Mouse (Mus musculus) liver, embryonic 14.5 days (tissue): ENCODE results near the gene Lrrc1. TPM values are rescaled to one million over a fixed set of nuclear protein-coding genes. Genes with fewer than 3 reads are reported as not detected.

ENCODE experiments used
- ATAC-seq: fragments of 200-750 bp; cut with Nextera tagmentation; 2 replicates; pipeline ENCODE4 v1.8.0; 2017; ENCODE audit warnings: moderate number of reproducible peaks, mild to moderate bottlenecking, moderate library complexity; ENCODE audit not compliant: insufficient read depth
- DNase-seq, 3 experiments: peaks; one replicate each; pipeline ENCODE4 v3.0.0-alpha.2; 2012 to 2013; ENCODE audit warnings: low read depth in 3 of 3, low spot score in 3 of 3
- H3K27ac ChIP-seq: fragments of 300-500 bp; sonication (generic); 2 replicates; pipeline ENCODE4 v1.5.1; 2014; ENCODE audit warnings: moderate library complexity, mild to moderate bottlenecking, control low read depth, inconsistent platforms
- H3K27me3 ChIP-seq: fragments of 300-500 bp; sonication (generic); 2 replicates; pipeline ENCODE4 v1.6.1; 2014; ENCODE audit warnings: mild to moderate bottlenecking, low read length, moderate library complexity; ENCODE audit not compliant: control insufficient read depth, insufficient read depth
- H3K36me3 ChIP-seq: fragments of 300-500 bp; sonication (generic); replicated peaks from 2 replicates; pipeline ENCODE4 v1.6.1; 2014; ENCODE audit warnings: low read depth; ENCODE audit not compliant: control insufficient read depth, insufficient read depth
- H3K4me1 ChIP-seq, 2 experiments: fragments of 200-500 bp in 1 of 2; fragments of 300-500 bp in 1 of 2; sonication (generic) in 1 of 2; replicated peaks; 2 replicates each; pipeline ENCODE4 v1.6.1; 2012 to 2014; ENCODE audit warnings: antibody characterized with exemption in 1 of 2, inconsistent platforms in 1 of 2, low read length in 1 of 2; ENCODE audit not compliant: control insufficient read depth in 2 of 2, insufficient read depth in 2 of 2
- H3K4me2 ChIP-seq: fragments of 300-500 bp; sonication (generic); 2 replicates; pipeline ENCODE4 v1.6.1; 2014; ENCODE audit warnings: low read depth, mild to moderate bottlenecking, control low read depth, moderate library complexity
- H3K4me3 ChIP-seq, 2 experiments: fragments of 200-500 bp in 1 of 2; fragments of 300-500 bp in 1 of 2; sonication (generic) in 1 of 2; 2 replicates each; pipeline ENCODE4 v1.5.1; 2012 to 2014; ENCODE audit warnings: low read depth in 2 of 2, low read length in 2 of 2, mild to moderate bottlenecking in 2 of 2, control low read depth in 1 of 2, inconsistent platforms in 1 of 2, moderate library complexity in 1 of 2; ENCODE audit not compliant: insufficient read depth in 1 of 2
- H3K9ac ChIP-seq: fragments of 300-500 bp; sonication (generic); replicated peaks from 2 replicates; pipeline ENCODE4 v1.6.1; 2014; ENCODE audit warnings: mild to moderate bottlenecking, control low read depth, moderate library complexity
- H3K9me3 ChIP-seq: fragments of 300-500 bp; sonication (generic); 2 replicates; pipeline ENCODE4 v1.6.1; 2016; ENCODE audit warnings: low read length, mixed read lengths; ENCODE audit not compliant: control insufficient read depth
- CTCF ChIP-seq: IDR thresholded peaks from 2 replicates; pipeline ENCODE4 v1.5.1; 2016; ENCODE audit warnings: antibody characterized with exemption, low read depth, control low read depth
- EP300 ChIP-seq: IDR thresholded peaks from 2 replicates; pipeline ENCODE4 v1.6.1; 2016; ENCODE audit warnings: antibody characterized with exemption, low read depth
- WGBS: fragments of 180-500 bp; shearing (Covaris S2); extraction: QIAGEN DNeasy Blood & Tissue Kit; methylation state at CpG from one replicate; pipeline ENCODE4 v1.1.7; 2014; ENCODE audit not compliant: insufficient replicate concordance; 5-methylcytosine and 5-hydroxymethylcytosine counted together
- polyA plus RNA-seq, 2 experiments: library from polyadenylated mRNA; depleted of rRNA in 1 of 2; stranded (reverse) in 1 of 2; unstranded in 1 of 2; fragments of >200 nt; fragmentation: Nextera tagmentation in 1 of 2; extraction: Ambion mirVana in 1 of 2; gene quantifications; 2 replicates each; pipeline versions ENCODE4 v1.2.1 to v1.2.3; 2012 to 2014

Lrrc1 gene
- polyA plus RNA-seq, 2 experiments = 3.1 to 3.2 TPM

DNA sequence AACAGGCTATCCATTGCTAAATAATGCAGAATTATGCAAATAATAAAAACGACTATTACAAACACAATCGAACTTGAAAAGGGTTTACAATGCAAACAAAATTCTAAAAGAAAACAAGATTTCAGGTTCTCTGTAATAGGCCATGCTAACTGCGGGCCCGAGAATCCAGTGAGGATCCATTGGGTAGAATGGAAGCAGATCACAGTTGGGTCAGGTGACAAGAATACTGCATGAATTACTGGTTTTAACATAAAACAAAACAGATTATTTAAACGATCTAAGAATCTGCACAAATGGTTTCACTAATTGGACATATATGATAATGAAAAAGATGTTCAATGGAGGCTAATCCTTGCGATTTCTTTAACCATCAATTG, 42.5 kb downstream of the Lrrc1 start:
- DNase-seq (no peak), ATAC-seq (no peak)
- no peak overlapping the region for H3K4me2 ChIP-seq
- H3K27ac ChIP-seq = no peak overlapping the region
- H3K36me3 ChIP-seq = no peaks in the 10 kb centered on the region
- 73% methylated on average over 6 of the region's 6 CpGs for WGBS
- TF ChIP-seq CTCF (no peak), EP300 (no peak)
- H3K4me3 ChIP-seq = no peak overlapping the region
- H3K9ac ChIP-seq = no peak overlapping the region
- no peaks in the 10 kb centered on the region for H3K27me3 ChIP-seq
- H3K4me1 ChIP-seq = peaks cover 0 to 4% of the 10 kb centered on the region in 2 experiments; a peak in 3 of 4 replicates
- H3K9me3 ChIP-seq = no peaks in the 10 kb centered on the region

DNA sequence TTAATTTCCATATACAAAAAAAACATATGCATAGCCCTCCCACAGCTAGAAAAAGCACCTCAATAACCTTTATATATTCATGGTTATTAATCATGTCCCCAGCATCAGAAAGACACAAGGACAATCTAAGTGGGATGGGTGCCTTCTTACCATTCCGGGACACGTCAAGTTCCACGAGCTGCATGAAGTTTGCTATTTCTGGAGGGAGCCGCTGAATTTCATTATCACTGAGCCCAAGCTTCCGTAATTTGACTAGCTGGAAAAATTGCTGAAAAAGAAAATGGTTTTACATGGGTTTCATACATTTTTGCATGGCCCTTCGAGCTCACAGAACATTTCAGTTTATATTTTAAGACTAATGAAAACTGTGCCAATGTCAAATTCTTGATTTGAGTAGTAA, 45.6 kb downstream of the Lrrc1 start:
- Histone ChIP-seq H3K27ac (no peak overlapping the region), H3K27me3 (no peaks in the 10 kb centered on the region), H3K4me2 (no peak overlapping the region), H3K9me3 (no peaks in the 10 kb centered on the region), H3K36me3 (no peaks in the 10 kb centered on the region), H3K4me1 (peaks cover 0 to 15% of the 10 kb centered on the region in 2 experiments; a peak in 3 of 4 replicates), H3K9ac (no peak overlapping the region), H3K4me3 (no peak overlapping the region)
- ATAC-seq (no peak), DNase-seq (no peak)
- WGBS = 68% methylated on average over 6 of the region's 6 CpGs
- TF ChIP-seq EP300 = no peak
- no peak for TF ChIP-seq CTCF

DNA sequence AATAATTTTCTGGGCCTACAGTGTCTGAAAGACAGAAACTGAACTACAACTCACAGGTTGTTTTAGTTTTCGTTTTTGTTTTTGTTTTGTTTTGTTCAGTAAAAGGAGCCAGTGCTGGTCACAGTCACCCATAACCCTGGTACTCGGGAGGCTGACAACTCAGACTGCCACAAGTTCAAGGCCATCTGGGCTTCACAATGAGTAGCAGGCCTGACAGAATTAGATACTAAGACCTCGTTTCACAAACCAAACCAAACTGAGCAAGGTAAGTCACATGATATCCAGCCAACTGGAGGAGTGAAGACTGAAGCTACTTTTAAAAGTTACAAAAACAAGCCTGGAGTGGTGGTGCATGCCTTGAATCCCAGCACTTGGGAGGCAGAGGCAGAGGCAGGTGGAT, 46.3 kb downstream of the Lrrc1 start:
- TF ChIP-seq CTCF = no peak
- no peak for TF ChIP-seq EP300
- DNase-seq (no peak), ATAC-seq (no peak)
- Histone ChIP-seq H3K27ac (no peak overlapping the region), H3K36me3 (no peaks in the 10 kb centered on the region), H3K27me3 (no peaks in the 10 kb centered on the region), H3K4me3 (no peak overlapping the region), H3K4me1 (peaks cover 0 to 15% of the 10 kb centered on the region in 2 experiments; a peak in 3 of 4 replicates), H3K9me3 (no peaks in the 10 kb centered on the region), H3K4me2 (no peak overlapping the region), H3K9ac (no peak overlapping the region)
- WGBS = 40% methylated on average over 3 of the region's 3 CpGs

DNA sequence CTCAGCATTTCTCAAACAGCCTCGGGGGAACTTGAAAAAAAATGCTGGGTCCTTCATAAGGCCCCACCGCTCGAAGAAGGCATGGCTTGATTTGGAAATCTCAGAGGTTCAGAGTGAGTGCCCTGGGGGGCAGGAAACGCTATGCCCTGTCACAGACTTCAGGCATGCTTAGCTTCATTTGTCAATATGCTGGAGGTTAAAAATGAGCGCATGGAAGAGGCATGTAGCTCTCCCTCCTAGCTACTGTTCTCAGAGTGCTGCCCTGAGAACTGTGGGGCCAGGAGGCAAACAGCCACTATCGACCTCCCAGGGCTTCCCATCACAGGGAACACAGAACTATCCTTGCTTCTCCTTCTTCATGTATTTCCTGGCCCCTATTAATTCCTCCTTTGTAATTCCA, 47.5 kb downstream of the Lrrc1 start:
- Histone ChIP-seq H3K9ac (0 out of 2 replicates have a peak overlapping the region, but pooled peaks have one; percentile 6), H3K36me3 (no peaks in the 10 kb centered on the region), H3K27ac (no peak overlapping the region), H3K4me2 (no peak overlapping the region), H3K4me3 (no peak overlapping the region), H3K27me3 (no peaks in the 10 kb centered on the region), H3K9me3 (no peaks in the 10 kb centered on the region), H3K4me1 (peaks cover 0 to 13% of the 10 kb centered on the region in 2 experiments; a peak in 3 of 4 replicates)
- ATAC-seq (no peak), DNase-seq (no peak)
- 41% methylated on average over 6 of the region's 6 CpGs for WGBS
- TF ChIP-seq EP300 (no peak), CTCF (no peak)

DNA sequence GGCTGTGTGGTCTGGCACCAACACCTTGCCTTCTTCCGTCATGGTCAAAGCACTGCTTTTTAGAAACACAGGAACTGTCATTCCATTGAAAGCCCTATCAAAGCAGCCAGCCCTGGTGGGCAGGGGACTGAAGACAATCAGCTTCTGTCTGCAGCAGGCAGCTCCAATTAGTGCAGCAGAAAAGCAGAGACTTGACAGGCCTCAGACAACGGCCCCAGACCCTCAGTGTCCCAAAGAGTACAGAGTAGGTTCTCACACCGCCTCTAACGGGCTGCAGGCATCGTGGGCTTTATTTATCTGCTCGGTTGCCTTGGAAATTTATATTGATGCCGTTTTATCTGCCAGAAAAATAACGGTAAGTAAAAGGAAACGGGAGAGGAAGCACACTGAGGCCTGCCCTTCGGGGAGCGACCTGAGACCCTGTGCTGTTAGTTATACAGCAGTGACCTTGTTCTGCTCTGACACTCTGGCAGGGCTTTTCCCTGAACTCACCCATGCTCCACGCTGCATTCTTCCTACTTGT, 48.1 kb downstream of the Lrrc1 start:
- ATAC-seq (peak; percentile 41; the same call in 1 of the 2 replicates), DNase-seq (no peak)
- peaks cover 0 to 13% of the 10 kb centered on the region in 2 experiments; a peak in 3 of 4 replicates for H3K4me1 ChIP-seq
- no peaks in the 10 kb centered on the region for H3K36me3 ChIP-seq
- H3K27me3 ChIP-seq = no peaks in the 10 kb centered on the region
- no peak overlapping the region for H3K9ac ChIP-seq
- 15% methylated on average over 12 of the region's 12 CpGs for WGBS
- H3K4me3 ChIP-seq = no peak overlapping the region
- H3K4me2 ChIP-seq = no peak overlapping the region
- no peaks in the 10 kb centered on the region for H3K9me3 ChIP-seq
- no peak overlapping the region for H3K27ac ChIP-seq
- TF ChIP-seq EP300 (no peak), CTCF (no peak)
